Mouse (Mus musculus) MEL (cell line): ENCODE results near the gene Map7.

Experiments
- CHD2 ChIP-seq: IDR thresholded peaks from 2 replicates; pipeline ENCODE4 v1.6.1; 2011; ENCODE audit warnings: low read length, improper control_type of control experiment
- CTCF ChIP-seq, 3 experiments: IDR thresholded peaks in 2 of 3; conservative IDR thresholded peaks in 1 of 3; 2 replicates each; pipeline ENCODE4 v1.5.1; 2011 to 2012; ENCODE audit warnings: low read length in 3 of 3, low read depth in 2 of 3, mild to moderate bottlenecking in 2 of 3, improper control_type of control experiment in 1 of 3, inconsistent platforms in 1 of 3, mixed read lengths in 1 of 3, moderate library complexity in 1 of 3; ENCODE audit not compliant: control insufficient read depth in 1 of 3, insufficient read depth in 1 of 3, poor library complexity in 1 of 3, severe bottlenecking in 1 of 3

GRCm38 (mm10) chr10:20203502-20203901, 55.2 kb downstream of the Map7 start:
- TF ChIP-seq CTCF (IDR thresholded peaks at IDR 0.05 in 2 of 3, conservative IDR thresholded peaks at IDR 0.05 in 1 of 3; ENCODE audit: control insufficient read depth in 1 of 3, insufficient read depth in 1 of 3, low read depth in 2 of 3, low read length in 3 of 3, poor library complexity in 1 of 3, severe bottlenecking in 1 of 3) (no peak), CHD2 (no peak)
